Mouse (Mus musculus) liver, embryonic 14.5 days (tissue): ENCODE results near the gene Tpd52l2. TPM values are rescaled to one million over a fixed set of nuclear protein-coding genes. Genes with fewer than 3 reads are reported as not detected.

Experiments used
- ATAC-seq: fragments of 200-750 bp; cut with Nextera tagmentation; 2 replicates; pipeline ENCODE4 v1.8.0; 2017; ENCODE audit warnings: moderate number of reproducible peaks, mild to moderate bottlenecking, moderate library complexity; ENCODE audit not compliant: insufficient read depth
- DNase-seq, 3 experiments: peaks; one replicate each; pipeline ENCODE4 v3.0.0-alpha.2; 2012 to 2013; ENCODE audit warnings: low read depth in 3 of 3, low spot score in 3 of 3
- H3K27ac ChIP-seq: fragments of 300-500 bp; sonication (generic); 2 replicates; pipeline ENCODE4 v1.5.1; 2014; ENCODE audit warnings: moderate library complexity, mild to moderate bottlenecking, control low read depth, inconsistent platforms
- H3K27me3 ChIP-seq: fragments of 300-500 bp; sonication (generic); 2 replicates; pipeline ENCODE4 v1.6.1; 2014; ENCODE audit warnings: mild to moderate bottlenecking, low read length, moderate library complexity; ENCODE audit not compliant: control insufficient read depth, insufficient read depth
- H3K36me3 ChIP-seq: fragments of 300-500 bp; sonication (generic); replicated peaks from 2 replicates; pipeline ENCODE4 v1.6.1; 2014; ENCODE audit warnings: low read depth; ENCODE audit not compliant: control insufficient read depth, insufficient read depth
- H3K4me1 ChIP-seq, 2 experiments: fragments of 200-500 bp in 1 of 2; fragments of 300-500 bp in 1 of 2; sonication (generic) in 1 of 2; replicated peaks; 2 replicates each; pipeline ENCODE4 v1.6.1; 2012 to 2014; ENCODE audit warnings: antibody characterized with exemption in 1 of 2, inconsistent platforms in 1 of 2, low read length in 1 of 2; ENCODE audit not compliant: control insufficient read depth in 2 of 2, insufficient read depth in 2 of 2
- H3K4me2 ChIP-seq: fragments of 300-500 bp; sonication (generic); 2 replicates; pipeline ENCODE4 v1.6.1; 2014; ENCODE audit warnings: low read depth, mild to moderate bottlenecking, control low read depth, moderate library complexity
- H3K4me3 ChIP-seq, 2 experiments: fragments of 200-500 bp in 1 of 2; fragments of 300-500 bp in 1 of 2; sonication (generic) in 1 of 2; 2 replicates each; pipeline ENCODE4 v1.5.1; 2012 to 2014; ENCODE audit warnings: low read depth in 2 of 2, low read length in 2 of 2, mild to moderate bottlenecking in 2 of 2, control low read depth in 1 of 2, inconsistent platforms in 1 of 2, moderate library complexity in 1 of 2; ENCODE audit not compliant: insufficient read depth in 1 of 2
- H3K9ac ChIP-seq: fragments of 300-500 bp; sonication (generic); replicated peaks from 2 replicates; pipeline ENCODE4 v1.6.1; 2014; ENCODE audit warnings: mild to moderate bottlenecking, control low read depth, moderate library complexity
- H3K9me3 ChIP-seq: fragments of 300-500 bp; sonication (generic); 2 replicates; pipeline ENCODE4 v1.6.1; 2016; ENCODE audit warnings: low read length, mixed read lengths; ENCODE audit not compliant: control insufficient read depth
- CTCF ChIP-seq: IDR thresholded peaks from 2 replicates; pipeline ENCODE4 v1.5.1; 2016; ENCODE audit warnings: antibody characterized with exemption, low read depth, control low read depth
- EP300 ChIP-seq: IDR thresholded peaks from 2 replicates; pipeline ENCODE4 v1.6.1; 2016; ENCODE audit warnings: antibody characterized with exemption, low read depth
- WGBS: fragments of 180-500 bp; shearing (Covaris S2); extraction: QIAGEN DNeasy Blood & Tissue Kit; methylation state at CpG from one replicate; pipeline ENCODE4 v1.1.7; 2014; ENCODE audit not compliant: insufficient replicate concordance; 5-methylcytosine and 5-hydroxymethylcytosine counted together
- polyA plus RNA-seq, 2 experiments: library from polyadenylated mRNA; depleted of rRNA in 1 of 2; stranded (reverse) in 1 of 2; unstranded in 1 of 2; fragments of >200 nt; fragmentation: Nextera tagmentation in 1 of 2; extraction: Ambion mirVana in 1 of 2; gene quantifications; 2 replicates each; pipeline versions ENCODE4 v1.2.1 to v1.2.3; 2012 to 2014

Tpd52l2 gene
- polyA plus RNA-seq, 2 experiments: 36.1 to 78.3 TPM

GRCm38 (mm10) chr2:181487338-181488277 lies 9.3 kb upstream of the Tpd52l2 start:
- H3K27ac ChIP-seq: no peak overlapping the region
- DNase-seq (no peak), ATAC-seq (peak; percentile 53)
- TF ChIP-seq CTCF: no peak
- H3K27me3 ChIP-seq: no peaks in the 10 kb centered on the region
- no peak overlapping the region for H3K4me2 ChIP-seq
- H3K4me3 ChIP-seq: no peak overlapping the region
- WGBS: 33% methylated on average over 5 of the region's 5 CpGs
- no peaks in the 10 kb centered on the region for H3K9me3 ChIP-seq
- peaks cover 9 to 42% of the 10 kb centered on the region in 2 experiments for H3K4me1 ChIP-seq
- H3K9ac ChIP-seq: no peak overlapping the region
- no peaks in the 10 kb centered on the region for H3K36me3 ChIP-seq

- ATAC-seq (peak; percentile 44), DNase-seq (peak; percentile 67 to 75 (median 69))
- Histone ChIP-seq H3K4me3 (no peak overlapping the region), H3K9ac (no peak overlapping the region), H3K27me3 (no peaks in the 10 kb centered on the region), H3K4me1 (peaks cover 6 to 25% of the 10 kb centered on the region in 2 experiments), H3K27ac (no peak overlapping the region), H3K9me3 (no peaks in the 10 kb centered on the region), H3K36me3 (no peaks in the 10 kb centered on the region), H3K4me2 (peak overlapping the region; percentile 28)
- WGBS: 14% methylated on average over 7 of the region's 7 CpGs
- TF ChIP-seq CTCF (no peak), EP300 (no peak)
Observed at GRCm38 (mm10) chr2:181491432-181492205, 5.3 kb upstream of the Tpd52l2 start.

GRCm38 (mm10) chr2:181492206-181492605 lies 4.7 kb upstream of the Tpd52l2 start:
- Histone ChIP-seq H3K36me3 (no peaks in the 10 kb centered on the region), H3K4me2 (peak overlapping the region; percentile 28), H3K9ac (no peak overlapping the region), H3K4me3 (no peak overlapping the region), H3K27ac (no peak overlapping the region), H3K4me1 (peaks cover 3 to 20% of the 10 kb centered on the region in 2 experiments), H3K27me3 (no peaks in the 10 kb centered on the region), H3K9me3 (no peaks in the 10 kb centered on the region)
- 33% methylated on average over 3 of the region's 3 CpGs for WGBS
- DNase-seq (no peak), ATAC-seq (no peak)
- TF ChIP-seq CTCF (no peak), EP300 (no peak)

GRCm38 (mm10) chr2:181493156-181493927 lies 3.6 kb upstream of the Tpd52l2 start, which contains the start of gene Abhd16b:
Gene Abhd16b, plus strand, starts transcription at chr2:181493206.
- TF ChIP-seq CTCF (no peak), EP300 (no peak)
- 82% methylated on average over 31 of the region's 31 CpGs for WGBS
- H3K36me3 ChIP-seq: no peaks in the 10 kb centered on the region

More at GRCm38 (mm10) chr2:181493156-181493927, 3.6 kb upstream of the Tpd52l2 start, which contains the start of gene Abhd16b:
- Histone ChIP-seq H3K9me3 (no peaks in the 10 kb centered on the region), H3K4me3 (no peak within 1 kb of the TSS), H3K4me1 (peaks cover 2 to 11% of the 10 kb centered on the region in 2 experiments), H3K9ac (no peak within 1 kb of the TSS), H3K4me2 (peak within 1 kb of the TSS; percentile 28), H3K27me3 (no peaks in the 10 kb centered on the region), H3K27ac (no peak within 1 kb of the TSS)
- no peak for ATAC-seq
- no peak for DNase-seq
